Mouse (Mus musculus): ENCODE measurements around the gene Olfm4.
A peak's percentile ranks its signal among the peaks of the same experiment; 100 is the strongest.

The Olfm4 gene

GRCm38 (mm10) chr14:80029297-80030001 is 45.6 kb downstream of the Olfm4 start:
- DNase-seq = no peak

GRCm38 (mm10) chr14:80039645-80040272 is 55.9 kb downstream of the Olfm4 start:
- DNase-seq = no peak

GRCm38 (mm10) chr14:80046104-80046734 is 62.3 kb downstream of the Olfm4 start:
- DNase-seq = peak; percentile 65

- DNase-seq = no peak
Observed at GRCm38 (mm10) chr14:80047368-80048101, 63.7 kb downstream of the Olfm4 start.

GRCm38 (mm10) chr14:80055725-80056124 is 71.8 kb downstream of the Olfm4 start:
- no peak for DNase-seq

GRCm38 (mm10) chr14:80061686-80062085 is 77.8 kb downstream of the Olfm4 start:
- no peak for DNase-seq

GRCm38 (mm10) chr14:80062896-80063295 is 79.0 kb downstream of the Olfm4 start:
- DNase-seq = no peak

GRCm38 (mm10) chr14:80070580-80070979 is 86.7 kb downstream of the Olfm4 start:
- no peak for DNase-seq
